Mouse (Mus musculus): Measurements from ENCODE around the gene Gata2.

The Gata2 gene

DNA sequence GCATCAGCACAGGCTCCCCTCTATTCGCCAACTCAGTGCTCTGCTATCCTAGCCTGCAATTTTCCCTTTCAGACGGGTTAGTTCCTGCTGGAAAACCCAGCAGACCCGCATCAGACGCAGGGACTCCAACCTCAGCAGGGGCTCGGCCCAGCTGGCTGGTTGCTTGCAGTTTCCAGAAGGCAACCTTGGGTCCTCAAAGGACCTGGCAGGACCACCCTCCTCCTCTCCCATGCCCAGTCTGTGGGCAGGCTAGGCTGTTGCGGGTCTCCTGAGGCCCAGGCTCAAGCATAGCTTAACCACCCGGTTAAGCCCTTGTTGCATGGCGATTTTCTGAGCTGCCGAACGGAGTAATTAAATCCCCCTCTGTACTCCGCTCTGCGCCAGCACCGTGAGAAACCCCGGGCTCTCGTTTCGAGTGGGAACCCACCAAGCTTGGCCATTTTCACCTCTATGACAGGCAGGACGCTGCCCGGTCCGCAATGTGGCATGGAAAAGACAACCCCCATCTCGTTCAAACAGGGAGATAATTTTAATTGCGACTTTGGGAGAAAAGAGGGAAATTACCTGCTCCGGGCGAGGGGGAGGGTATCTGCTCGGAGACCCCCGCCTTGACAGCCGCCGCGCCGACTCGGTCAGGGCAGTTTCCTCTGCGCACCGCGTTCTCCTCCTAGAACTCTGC is 2.5 kb downstream of the Gata2 start:
- DNase-seq, result no peak

DNA sequence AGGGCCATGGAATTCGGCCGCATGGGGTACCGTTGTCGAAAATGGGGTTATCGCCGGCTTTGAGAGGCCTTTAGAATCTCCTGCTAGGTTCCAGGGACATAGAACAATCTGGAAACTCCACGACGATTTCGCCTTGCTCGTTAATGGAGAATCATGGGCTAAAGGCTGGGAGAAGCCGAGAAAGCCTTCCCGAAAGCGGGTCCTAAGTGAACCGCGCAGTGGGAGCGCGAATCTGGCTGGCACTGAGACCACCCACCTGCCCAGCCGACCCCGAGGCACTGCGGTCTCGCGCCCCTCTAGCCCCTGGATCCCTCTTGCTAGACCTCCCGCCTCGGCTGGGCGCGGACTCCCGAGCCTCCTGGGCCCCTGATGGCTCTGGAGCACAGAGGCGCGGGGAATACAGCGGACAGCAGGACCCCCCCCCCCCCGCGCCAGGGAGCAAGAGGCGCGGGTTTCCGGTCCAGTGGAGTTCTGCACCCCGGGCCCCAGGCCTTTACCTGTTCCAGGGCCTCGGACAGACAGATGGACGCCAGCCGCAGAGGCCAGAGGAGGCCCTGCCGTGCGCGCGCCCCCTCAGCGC is 3.1 kb downstream of the Gata2 start:
- no peak for DNase-seq

DNA sequence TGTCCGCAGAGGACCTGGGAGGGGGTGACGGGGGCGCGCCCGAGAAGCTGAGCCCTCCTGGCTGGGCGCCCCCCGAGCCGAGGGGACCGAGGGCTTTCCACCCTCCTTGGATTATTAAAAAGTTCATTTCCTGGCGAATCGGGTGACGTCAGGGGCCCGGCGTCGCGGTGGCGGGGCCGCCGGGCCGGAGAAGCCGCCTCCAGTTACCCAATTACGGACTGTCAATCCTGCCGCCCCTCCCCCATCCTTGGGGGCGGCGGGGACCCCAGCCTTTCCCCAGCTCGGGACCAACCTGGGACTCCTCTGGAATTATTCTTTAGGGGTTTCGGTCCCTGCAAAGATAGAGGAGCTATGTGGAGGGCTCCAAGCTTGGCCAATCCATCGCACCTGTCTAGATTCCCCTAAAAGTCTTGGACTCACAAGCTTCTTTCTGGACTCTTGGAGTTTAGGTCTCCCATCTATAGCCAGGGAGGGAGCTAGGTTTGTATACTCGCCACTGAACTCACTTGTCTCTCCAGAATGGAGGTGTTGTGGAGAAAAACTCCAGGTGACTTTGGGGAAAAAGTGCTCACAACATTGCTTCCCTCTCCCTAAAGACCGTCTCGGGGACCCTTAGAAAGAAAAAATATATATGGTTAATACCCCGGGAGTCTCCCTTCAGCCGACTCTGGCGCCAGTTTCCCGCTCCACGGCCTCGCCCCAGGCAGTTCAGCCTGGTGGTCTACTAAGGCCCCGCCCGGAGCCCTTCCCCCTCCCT is 3.8 kb downstream of the Gata2 start:
- DNase-seq, result no peak

DNA sequence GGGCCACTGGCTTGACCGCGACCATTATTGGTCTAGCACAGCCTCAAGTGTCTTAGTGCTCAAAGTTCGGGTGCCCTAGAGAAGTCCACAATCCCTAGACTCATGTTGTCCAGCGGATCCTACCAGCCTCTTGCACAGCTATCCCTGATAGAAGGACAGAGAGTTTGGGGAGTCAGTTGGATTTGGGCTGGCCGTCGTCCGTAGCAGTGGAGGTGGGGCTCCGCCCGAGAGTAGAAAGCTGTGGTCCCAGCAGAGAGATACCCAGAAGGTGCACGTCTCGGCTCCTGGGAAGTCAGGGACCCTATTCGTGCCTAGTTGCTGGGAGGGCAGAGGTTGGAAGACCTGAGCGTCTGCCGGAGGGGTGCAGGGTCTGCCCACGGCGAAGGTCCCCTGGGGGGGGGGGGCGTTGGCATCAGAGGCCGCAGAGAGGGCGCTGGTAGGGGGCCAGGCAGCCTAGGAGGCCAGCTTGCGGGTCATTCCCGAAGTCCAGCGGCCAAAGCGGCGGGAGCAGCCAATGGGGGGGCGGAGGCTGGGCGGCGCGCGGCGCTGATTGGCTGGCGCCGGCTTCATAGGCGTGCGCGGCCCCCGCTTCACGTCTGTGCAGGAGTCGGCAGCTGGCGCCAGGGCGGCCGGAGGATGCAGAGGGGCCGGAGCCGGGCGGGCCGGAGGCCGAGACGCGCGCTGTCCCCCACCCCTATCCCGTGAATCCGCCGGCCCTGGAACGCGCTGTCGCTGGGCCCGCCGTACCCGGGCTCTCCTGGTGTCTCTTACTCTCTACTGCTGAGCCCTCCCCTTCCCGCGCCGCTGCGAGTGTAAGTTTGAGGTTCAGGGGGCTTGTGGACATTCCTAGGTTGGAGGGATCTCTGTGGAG is 4.6 kb downstream of the Gata2 start:
- DNase-seq, result no peak

DNA sequence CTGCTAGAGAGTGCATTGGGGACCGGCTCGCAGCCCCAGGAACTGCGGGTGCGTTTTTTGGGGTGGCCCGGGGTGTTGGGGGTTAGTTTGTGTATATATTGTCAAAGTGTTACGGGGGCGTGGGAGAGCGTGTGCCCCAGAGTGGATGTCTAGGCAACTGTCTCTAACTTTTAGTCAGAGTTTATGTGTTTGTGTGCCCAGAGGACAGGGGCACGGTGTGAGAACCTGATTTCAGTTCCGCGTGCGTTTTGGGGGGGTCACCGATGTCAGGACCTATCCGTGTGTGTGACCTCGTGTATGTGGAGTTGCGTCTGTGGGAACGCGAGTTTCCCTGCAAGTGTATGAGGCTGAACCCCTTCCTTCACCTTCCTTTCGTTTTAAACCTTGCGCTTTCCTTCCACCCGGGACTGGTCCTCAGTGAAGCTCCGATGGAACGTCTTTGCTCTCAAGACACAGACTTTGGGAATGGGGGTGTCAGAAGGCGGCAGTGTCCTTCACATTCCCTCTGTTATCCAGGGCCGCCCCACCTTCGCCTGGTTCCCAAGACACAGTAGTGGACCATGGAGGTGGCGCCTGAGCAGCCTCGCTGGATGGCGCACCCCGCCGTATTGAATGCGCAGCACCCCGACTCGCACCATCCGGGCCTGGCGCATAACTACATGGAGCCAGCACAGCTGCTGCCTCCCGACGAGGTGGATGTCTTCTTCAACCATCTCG is 5.5 kb downstream of the Gata2 start:
- no peak for DNase-seq

DNA sequence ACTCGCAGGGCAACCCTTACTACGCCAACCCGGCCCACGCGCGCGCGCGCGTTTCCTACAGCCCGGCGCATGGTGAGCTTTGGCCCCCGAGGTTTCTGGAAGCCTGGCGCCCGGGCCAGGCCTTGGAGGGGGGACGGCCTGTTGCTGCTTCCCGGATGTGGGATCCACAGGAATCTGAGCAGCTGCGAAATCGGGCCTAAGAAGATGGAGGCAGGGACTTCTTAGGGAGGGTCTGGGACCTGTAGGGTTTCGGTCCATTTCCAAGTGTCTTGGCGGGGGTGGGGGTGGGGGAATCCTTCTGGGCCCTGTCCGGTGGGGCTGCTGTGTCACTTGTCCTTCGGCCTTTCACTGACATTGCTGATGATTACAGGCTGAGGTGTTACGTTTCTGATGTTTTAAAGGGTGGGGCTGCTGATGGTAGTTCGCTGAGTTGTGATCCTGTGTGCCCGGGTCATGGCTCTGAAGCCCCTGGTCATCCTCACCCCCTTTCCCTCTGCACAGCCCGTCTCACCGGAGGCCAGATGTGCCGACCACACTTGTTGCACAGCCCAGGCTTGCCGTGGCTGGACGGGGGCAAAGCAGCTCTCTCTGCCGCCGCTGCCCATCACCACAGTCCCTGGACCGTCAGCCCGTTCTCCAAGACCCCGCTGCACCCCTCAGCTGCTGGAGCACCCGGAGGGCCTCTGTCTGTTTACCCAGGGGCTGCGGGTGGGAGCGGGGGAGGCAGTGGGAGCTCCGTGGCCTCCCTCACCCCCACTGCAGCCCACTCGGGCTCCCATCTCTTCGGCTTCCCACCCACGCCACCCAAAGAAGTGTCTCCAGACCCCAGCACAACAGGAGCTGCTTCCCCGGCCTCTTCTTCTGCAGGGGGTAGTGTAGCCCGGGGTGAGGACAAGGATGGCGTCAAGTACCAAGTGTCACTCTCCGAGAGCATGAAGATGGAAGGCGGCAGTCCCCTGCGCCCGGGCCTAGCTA is 6.3 kb downstream of the Gata2 start:
- no peak for DNase-seq

DNA sequence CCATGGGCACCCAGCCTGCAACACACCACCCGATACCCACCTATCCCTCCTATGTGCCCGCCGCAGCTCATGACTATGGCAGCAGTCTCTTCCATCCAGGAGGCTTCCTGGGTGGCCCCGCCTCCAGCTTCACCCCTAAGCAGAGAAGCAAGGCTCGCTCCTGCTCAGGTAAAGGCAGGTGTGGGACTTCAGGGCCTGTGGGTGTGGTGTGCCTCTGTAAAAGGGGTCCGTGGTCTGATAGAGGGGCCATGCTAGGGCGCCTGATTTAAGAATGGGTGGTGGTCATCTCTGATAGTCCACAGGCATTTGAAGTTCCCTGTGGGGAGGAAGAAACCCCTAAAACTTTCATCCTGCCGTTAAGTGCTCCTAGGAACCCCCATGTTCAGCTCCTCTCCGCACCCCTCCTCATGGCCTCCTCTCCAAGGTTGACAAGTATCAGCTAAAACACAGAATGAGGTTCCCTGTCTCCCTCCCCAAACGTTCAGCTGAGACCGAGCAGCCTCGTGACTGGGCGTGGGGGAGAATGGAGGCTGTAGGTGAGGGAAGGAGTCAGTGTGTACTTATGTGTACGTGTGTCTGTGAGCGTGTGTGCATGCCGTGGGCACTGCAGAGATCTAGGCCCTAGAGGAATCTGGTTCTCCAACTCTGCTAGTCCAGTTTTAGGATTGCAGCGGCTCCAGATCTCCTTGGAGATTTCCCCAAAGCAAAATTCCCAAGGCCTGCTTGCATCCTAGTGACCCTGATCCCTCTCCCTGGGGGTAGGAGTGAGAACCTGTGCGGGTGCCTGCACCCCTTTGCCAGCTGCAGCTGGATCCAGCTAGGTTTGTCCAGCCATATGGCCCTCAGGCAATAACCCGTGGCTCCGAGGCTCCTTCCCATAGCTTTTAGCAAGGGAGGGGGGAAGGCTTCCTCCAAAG is 7.3 kb downstream of the Gata2 start:
- no peak for DNase-seq

DNA sequence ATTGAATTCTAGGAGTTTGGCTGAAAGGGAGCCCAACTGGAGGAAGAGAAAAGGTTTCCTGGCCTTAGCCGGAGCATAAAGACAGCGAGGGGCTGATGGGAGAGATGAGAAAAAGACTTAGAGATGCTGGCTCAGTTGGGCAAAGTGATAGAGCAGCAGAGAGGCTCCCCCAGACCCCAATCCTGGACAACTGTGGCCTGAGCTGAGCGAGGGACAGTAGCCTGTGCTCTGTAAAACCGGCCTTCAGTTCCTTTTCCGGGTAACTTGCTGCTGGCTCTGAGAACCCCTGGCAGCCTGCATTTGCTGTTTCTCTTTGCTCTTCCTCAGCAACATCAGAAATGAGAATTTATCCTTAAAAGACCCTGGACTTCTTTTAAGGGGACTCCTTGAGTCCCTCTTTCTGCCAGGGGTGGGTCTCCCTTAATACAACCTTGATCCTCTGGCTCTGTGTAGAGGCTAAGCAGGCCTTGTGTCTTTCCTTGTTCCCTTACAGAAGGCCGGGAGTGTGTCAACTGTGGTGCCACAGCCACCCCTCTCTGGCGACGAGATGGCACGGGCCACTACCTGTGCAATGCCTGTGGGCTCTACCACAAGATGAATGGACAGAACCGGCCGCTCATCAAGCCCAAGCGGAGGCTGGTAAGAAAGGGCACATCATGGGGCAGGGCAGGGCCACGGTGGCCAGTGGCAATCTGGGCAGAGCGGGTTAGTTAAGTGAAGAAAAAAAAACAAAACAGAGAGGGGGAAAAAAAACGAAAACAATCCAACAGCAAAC is 8.4 kb downstream of the Gata2 start:
- no peak for DNase-seq

DNA sequence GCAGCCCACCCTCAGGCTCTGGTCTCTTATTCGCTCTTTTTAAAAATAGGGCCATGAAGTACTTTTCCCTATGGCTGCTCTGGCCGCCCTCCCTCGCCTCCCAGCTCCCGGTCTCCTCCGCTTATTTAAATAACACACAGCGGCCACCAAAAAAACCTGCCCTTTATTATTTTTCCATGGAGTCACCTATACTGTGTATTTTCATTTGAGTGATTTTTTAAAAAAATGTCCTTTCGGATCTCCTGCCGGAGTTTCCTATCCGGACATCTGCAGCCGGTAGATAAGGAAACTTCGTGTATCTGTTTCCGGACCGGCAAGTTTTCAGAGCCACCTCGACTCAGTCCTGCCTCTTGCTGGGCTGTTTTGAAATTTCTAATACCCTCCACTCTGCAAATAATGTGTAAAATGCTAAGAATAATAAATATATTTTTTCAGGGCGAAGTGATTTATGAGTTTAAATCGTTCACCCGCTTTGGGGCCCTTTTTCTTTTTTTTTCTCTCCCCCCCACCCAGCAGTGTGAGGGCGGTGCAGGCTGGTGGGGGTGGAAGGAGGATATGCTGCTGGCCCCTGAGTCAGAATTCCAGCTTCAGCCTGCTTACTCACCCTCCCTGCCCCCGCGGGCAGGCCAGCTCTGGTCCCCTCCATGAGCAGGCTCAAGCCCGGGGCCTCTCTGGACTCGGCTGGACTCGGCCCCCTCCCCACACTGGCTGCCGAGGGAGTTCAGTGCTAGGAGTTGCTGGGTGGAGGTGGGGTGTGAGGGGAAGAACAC is 9.4 kb downstream of the Gata2 start:
- DNase-seq, result no peak

DNA sequence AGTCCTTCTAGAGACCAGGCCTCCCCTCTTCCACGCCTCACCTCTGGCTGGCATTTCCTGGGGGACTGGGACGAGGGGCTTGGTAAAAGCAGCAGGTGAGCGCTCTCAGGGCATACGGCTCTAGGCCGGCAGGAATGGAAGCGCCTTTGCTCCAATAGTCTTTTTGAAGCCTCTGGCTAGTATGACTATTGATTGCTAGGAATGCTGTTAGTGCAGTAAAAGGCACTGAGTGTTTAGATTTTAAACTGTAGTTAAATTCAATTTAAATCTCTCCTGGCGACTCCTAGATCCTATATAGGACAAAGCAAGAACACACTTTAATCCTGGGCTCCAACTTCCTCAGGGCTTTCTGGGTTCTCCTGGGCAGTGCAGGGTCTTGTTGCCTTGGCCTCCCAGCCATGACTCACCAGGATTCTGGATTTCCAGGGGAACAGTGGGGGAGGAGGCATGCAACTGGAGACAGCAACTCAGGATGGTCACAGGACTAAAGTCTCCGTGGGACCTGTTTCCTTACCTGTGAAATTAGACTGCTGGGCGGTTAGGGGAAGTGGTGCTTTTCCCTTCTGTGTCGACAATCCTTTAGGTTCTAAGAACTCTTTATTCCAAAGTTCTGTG is 10.2 kb downstream of the Gata2 start:
- DNase-seq, result no peak

DNA sequence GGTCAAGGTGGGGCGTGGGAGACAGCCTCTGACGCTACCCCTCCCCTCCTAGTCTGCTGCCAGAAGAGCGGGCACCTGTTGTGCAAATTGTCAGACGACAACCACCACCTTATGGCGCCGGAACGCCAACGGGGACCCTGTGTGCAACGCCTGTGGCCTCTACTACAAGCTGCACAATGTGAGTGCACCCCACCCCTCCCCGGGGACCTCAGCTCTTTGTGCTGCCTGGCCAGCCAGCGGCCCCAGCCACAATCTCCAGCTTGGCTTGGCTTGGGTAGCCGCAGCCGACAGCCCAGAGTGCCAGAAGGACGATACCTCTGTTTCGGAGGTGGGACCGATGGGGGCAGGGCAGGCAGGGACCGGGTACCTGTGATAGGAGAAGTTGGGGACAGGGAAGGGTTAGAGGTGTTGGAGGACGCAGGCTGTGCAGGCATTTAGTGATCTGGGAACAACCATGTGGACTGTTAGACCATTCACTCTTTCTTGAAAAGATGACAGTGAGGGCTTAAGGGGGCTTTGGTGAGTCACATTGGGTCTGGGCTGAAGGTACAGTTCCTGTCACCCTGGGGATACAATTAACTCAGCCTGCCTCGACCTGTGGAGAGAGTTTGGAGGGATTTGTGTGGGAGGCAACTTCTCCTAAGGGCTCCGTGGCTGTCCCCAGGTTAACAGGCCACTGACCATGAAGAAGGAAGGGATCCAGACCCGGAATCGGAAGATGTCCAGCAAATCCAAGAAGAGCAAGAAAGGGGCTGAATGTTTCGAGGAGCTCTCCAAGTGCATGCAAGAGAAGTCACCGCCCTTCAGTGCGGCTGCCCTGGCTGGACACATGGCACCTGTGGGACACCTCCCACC is 11.1 kb downstream of the Gata2 start:
- no peak for DNase-seq

DNA sequence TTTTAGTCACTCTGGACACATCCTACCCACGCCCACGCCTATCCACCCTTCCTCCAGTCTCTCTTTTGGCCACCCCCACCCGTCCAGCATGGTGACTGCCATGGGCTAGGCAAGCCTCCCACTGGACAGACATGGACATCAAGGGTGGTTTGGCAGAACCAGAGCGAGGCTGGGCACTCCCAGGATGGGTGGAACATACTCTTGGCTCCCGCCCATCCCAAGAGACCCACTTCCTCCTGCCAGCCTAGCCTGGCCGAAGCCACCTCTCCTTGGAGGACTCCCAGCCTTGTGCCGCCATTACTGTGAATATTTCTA is 11.7 kb downstream of the Gata2 start:
- DNase-seq, result no peak

DNA sequence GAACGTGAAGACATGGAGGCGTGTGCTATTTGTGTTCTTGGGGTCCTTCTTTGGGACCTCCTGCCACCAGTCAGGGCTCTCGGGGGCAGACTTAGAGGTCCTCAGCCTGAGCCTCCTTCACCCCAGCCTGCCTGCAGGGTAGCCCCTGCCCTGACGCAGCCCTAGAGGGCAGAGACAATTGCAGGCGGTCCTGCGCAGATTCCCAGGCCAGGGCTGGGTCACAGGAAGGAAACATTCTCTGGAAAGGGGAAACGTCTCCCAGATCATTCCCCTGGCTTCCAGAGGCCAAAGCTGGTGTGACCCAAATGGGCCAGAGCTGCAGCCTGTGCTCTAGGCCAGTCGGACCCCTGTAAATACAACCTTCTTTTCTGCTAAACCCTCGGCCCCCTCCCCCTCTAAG is 12.2 kb downstream of the Gata2 start:
- no peak for DNase-seq

DNA sequence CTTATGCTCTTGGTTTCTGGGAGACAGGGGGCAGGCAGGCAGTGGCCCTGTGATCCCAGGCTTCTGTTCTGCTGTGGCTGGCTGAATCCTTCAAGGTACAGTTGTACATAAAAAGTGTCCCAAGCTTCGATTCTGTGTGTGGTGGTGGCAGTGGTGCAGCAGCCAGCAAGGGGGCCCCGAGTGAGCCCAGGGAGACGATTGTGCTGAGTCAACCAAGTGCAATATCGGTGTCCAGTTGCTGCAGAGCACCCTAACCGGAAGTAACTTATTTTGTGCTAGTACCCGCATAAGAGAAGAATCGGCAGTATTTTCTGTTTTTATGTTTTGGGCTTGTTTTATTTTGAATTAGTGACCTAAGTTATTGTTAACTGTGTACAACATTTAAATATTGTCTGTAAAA is 12.9 kb downstream of the Gata2 start:
- DNase-seq, result no peak

DNA sequence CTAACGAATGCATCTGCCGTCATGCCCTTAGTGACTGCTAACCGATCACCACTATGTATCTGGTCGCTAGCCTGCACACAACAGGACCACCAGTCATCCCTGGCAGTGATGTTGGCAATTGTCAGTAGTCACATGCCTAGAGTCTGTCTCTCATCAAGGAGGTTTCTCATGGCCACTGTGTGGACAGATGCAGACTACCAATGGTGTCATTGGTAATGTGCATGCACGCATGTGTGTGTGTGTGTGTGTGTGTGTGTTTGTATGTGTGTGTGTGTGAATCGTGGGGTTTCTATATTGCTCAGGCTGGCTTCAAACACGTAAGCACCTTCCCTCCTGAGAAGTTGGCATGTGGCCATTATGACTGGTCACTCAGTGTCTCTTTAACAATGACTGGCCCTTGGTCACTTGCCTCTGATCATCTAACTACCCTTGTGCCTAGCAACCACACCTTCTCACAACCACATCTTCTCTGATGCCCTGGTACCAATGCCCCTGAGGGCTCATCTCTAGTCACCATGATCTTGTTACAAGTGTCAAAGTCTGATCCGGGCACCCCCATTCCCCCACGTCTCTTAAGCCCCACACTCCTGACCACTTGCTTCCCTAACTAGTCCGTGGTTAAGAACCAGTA is 13.8 kb downstream of the Gata2 start:
- no peak for DNase-seq

DNA sequence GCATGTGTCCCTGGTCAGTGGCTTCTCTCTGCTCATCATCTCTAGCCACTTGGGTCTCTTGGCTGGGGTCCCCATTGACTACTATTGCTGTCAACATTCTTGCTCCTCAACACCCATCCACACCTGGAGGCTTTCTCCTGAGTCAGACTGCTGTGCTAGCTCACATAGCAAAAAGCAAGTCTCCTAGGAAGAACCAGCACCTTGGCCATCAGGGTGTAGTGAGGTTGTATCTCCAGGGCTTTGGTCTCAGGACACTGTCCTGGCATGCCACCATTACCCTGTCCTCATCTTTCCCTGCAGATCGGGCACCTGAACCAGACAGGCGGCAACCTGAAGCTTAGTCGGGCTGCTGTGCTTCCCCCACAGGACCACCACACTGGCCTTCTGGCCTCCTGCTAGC is 14.6 kb downstream of the Gata2 start:
- no peak for DNase-seq

DNA sequence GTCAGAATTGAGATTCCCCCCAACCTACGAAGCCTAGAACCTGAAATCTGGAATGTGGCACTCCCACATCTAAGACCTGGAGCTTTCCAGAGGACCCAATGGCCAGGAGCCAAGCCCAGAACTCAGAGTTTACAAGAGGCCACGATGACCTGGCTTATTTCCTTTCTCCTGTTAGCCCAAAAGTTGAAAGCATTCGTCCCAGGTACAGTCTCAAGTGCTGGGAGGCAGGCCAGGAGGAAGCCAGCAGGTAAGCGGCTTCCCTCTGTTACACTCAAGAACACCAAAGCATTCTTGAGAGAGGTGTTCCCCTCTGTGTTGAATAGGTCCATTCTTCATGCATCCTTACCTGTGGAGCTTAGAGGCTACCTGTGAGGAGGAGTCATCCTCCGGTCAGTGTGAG is 15.8 kb downstream of the Gata2 start:
- DNase-seq, result no peak
